Comparison of ENCODE assay signal across 8 mouse cellular contexts in genomic region chr14:34080321-34080997, GRCm38 (mm10). TPM values are rescaled to one million over a fixed set of nuclear protein-coding genes. Genes with fewer than 3 reads are reported as not detected.
DNase-seq lines count a peak whose midpoint lies in the region; ATAC-seq lines count a peak whose summit lies in the region.

No protein-coding gene starts in this region.

- ATAC-seq in hindbrain, embryonic 15.5 days (ENCODE audit: low FRiP score, low read depth) = peak; percentile 82

- H3K27me3 ChIP-seq in hindbrain, embryonic 15.5 days = 0 out of 2 replicates have a peak, but pooled peaks cover 1% of the 10 kb centered on the region

- H3K4me3 ChIP-seq in hindbrain, embryonic 15.5 days = no peak overlapping the region

- no peaks in the 10 kb centered on the region for H3K4me1 ChIP-seq in hindbrain, embryonic 15.5 days (replicated peaks)

- WGBS in hindbrain, embryonic 15.5 days = 9% methylated on average over 11 of the region's 11 CpGs

- peak; percentile 93 for DNase-seq in adipocyte (ENCODE audit: low spot score)
- peak; percentile 85 to 89 for DNase-seq in cerebellum, postnatal 14 days
- DNase-seq in frontal cortex, postnatal 25 days (ENCODE audit: low spot score in 2 of 2) = peak; percentile 47 to 68
- DNase-seq in layer of hippocampus, postnatal 25 days (ENCODE audit: extremely low spot score in 1 of 2, low spot score in 1 of 2) = peak; percentile 44 to 79
- DNase-seq in lung, postnatal 36 days = peak; percentile 77
- DNase-seq in right cerebral cortex, adult 2 months (ENCODE audit: low spot score in 2 of 2) = peak; percentile 65 to 86
- peak; percentile 53 for DNase-seq in yolk sac, embryonic 10.5 days (ENCODE audit: low spot score)

- no peak overlapping the region for H3K4me2 ChIP-seq in hindbrain, embryonic 15.5 days

- H3K27ac ChIP-seq in hindbrain, embryonic 15.5 days (replicated peaks) = no peak overlapping the region

- H3K9me3 ChIP-seq in hindbrain, embryonic 15.5 days = no peaks in the 10 kb centered on the region

- H3K9ac ChIP-seq in hindbrain, embryonic 15.5 days = no peak overlapping the region

- no peaks in the 10 kb centered on the region for H3K36me3 ChIP-seq in hindbrain, embryonic 15.5 days

RNA-seq across cellular contexts. Expression of gene Anxa8, which starts 5.3 kb away (rescaled TPM):
- 0.16 TPM in 1 of 2 replicates, not detected in the other for polyA plus RNA-seq in hindbrain, embryonic 15.5 days (2015; fragmentation: Nextera tagmentation; extraction: Ambion mirVana)
- under 1 TPM in 1 of 2 experiments, not detected in 1; 0.15 TPM for total RNA-seq in layer of hippocampus, postnatal 25 days (2021)

RNA-seq across cellular contexts. Expression of gene A630023A22Rik, which starts 22.1 kb away (rescaled TPM):
- not detected in 2 replicates for polyA plus RNA-seq in hindbrain, embryonic 15.5 days (2015; fragmentation: Nextera tagmentation; extraction: Ambion mirVana)
- not detected for total RNA-seq in layer of hippocampus, postnatal 25 days (2021)

RNA-seq across cellular contexts. Expression of gene Antxrl, which starts 28.0 kb away (rescaled TPM):
- polyA plus RNA-seq in hindbrain, embryonic 15.5 days (2015; fragmentation: Nextera tagmentation; extraction: Ambion mirVana) = not detected in 2 replicates
- not detected for total RNA-seq in layer of hippocampus, postnatal 25 days (2021)
